Mouse (Mus musculus) c-Kit-positive CD71-positive TER-119-negative erythroid progenitor cells, embryonic 14.5 days (primary cell): ENCODE data around the gene Trappc1.

Experiments used
- DNase-seq: peaks from one replicate; pipeline ENCODE4 v3.0.0-alpha.2; 2013; ENCODE audit warnings: low read depth

Trappc1 gene

DNA sequence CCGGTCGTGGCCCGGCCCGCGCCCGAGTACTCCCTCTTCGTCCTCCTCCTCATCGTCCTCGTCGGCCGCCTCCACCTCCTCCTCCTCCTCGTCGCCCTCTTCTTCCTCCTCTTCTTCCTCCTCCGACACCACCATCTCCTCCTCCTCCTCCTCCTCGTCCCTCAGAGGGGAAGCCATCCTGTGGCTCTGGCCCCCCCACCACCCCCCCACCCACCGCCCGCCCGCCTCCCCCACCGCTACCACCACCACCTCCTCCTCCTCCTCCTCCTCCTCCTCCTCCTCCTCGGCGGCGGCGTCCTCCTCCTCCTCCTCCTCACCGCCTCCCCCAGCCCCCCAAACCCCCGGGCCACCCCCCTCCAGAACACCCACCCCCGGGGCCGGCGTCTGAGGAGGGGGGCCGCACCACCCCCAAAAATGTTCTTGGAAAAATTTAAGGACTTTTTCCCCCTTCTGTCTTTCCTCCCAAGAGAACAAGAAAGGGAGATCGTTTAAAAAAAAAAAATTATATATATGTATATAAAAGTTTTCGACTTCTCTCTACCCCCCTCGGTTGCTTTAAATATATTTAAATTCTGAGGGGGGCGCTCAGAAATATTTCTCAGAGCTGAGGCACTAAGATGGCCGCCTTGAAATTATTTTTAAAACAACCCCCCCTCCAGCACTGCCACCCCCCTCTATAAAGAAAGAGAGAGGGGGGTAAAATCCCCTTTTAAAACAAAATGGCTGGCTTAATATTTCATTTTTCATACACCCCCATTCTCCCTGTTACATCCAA is 45.6 kb downstream of the Trappc1 start, which contains the start of gene Chd3:
Gene Chd3 (minus strand): TSS at position 192 of the 775 bp plus-strand sequence.
- DNase-seq: no peak

DNA sequence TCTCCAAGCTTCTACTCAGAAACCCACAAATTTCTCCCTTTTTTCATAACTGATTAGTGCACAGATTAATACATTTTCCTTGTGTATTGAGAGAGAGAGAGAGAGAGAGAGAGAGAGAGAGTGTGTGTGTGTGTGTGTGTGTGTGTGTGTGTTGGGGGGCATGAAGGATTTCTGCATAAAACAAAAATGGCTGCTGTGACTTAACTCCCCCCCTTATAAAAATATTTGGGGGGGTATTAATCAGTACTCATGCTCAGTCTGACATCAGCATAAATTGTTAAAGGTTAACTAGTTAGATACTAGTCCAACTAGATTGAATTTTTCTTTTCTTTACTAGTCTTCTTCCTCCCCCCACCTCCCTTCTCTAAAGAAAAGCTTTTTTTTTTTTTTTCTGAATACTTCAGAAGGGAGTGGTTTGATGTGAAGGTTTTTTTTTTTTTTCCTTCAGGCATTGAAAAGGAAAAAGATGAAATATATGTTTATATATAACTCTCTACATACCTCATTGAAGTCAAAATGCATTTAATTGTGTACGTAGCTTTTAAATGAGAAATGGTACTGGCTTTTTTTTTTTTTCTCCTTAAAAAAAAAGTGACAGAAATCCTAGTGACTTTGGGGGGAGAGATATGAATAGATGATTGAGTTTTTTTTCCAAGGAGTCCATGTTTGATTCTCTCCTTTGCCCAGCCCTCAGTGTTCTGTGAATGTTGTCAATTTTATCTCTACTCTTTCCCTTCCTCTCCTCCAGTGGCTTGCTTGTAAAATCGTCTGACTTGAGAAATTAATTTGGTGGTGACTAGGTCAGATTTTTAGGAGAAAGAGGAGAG is 46.4 kb downstream of the Trappc1 start:
- no peak for DNase-seq

DNA sequence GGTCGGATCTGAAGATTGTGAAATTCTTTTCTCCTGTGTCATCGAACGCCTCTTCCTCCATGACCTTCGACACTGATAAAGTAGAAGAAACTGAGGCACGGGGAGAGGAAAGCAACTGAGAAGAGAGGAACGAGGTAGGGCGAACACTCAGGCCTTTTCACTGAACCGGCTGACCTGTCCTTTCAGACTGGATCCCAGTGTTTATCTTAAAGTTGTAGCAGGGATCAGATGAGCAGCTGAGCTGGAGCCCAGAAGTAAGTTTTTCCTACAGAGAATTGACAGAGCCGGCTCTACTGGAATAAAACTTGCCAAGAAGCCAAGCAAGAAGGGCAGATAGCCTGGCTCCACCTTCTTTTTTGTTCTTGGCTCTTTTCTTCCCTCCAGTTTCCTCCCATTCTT is 47.0 kb downstream of the Trappc1 start:
- DNase-seq: no peak

DNA sequence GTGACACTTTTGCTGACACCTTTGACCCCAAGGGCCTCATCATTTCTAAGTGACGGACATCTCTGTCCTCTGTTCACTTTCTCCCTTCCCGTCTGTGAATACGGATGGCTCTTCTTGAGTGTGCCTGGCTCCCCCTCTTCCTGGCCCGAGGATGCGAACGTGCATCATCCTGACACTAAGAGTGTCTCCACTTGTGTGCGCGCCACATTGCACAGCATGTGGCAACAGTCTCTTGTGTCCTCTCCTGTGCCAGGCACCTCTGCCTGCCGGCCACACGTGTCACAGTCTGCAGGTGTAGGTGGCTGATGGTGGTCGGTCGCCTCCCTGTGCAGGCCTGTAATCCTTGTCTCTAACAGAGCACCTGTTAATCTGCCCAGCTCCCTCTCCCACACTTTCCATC is 47.8 kb downstream of the Trappc1 start:
- DNase-seq: no peak

DNA sequence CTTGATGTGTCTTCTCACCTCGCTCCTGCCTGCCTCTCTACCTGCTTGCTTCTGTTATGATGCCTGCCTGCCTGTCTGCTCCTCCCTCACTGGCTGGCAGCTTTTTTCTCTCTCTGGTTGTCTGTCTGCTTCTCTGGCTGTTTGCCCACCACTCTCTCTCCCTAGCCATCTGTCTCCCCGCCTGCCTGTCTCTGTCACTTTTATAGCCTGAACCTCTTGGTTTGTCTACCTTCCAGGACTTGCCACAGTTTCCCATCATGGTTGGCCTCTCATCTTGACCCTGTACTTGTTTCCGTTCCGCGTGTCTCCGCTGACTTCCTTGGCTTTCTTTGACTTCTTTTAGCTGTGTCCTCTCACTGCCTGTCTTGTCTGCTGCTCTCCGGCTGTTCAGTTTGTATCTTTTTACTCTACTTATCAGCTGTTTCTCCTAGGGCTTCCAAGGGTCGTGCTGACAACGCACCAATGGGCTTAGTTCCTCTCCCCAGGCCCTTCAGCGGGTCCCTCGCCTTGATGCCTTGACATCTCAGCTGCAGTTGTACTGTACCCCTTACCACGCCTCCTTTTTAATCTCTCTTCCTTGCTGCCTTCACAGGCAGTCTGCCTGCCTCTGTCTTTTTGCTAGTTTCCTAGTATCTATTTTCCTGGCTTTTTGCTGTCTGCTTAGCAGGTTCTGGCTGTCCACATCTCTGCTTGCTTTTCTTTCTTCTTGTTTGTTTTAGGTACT is 48.4 kb downstream of the Trappc1 start:
- DNase-seq: no peak

DNA sequence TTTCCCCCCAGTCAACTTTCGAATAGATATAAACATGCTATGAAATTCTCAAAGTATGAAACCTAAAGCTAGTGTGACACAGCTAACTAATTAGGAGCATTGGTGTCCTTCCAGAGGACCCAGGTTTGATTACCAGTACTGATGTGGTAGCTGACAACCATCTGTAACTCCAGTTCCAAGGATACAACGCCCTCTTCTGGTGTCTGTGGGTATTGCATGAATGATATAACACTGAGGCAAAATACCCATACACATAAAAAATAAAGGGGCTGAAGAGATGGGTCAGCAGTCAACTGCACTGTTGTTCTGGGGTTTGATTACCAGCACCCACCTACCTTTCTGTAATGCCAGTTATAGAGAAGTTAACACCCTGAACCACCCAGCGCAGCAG is 49.0 kb downstream of the Trappc1 start:
- no peak for DNase-seq

DNA sequence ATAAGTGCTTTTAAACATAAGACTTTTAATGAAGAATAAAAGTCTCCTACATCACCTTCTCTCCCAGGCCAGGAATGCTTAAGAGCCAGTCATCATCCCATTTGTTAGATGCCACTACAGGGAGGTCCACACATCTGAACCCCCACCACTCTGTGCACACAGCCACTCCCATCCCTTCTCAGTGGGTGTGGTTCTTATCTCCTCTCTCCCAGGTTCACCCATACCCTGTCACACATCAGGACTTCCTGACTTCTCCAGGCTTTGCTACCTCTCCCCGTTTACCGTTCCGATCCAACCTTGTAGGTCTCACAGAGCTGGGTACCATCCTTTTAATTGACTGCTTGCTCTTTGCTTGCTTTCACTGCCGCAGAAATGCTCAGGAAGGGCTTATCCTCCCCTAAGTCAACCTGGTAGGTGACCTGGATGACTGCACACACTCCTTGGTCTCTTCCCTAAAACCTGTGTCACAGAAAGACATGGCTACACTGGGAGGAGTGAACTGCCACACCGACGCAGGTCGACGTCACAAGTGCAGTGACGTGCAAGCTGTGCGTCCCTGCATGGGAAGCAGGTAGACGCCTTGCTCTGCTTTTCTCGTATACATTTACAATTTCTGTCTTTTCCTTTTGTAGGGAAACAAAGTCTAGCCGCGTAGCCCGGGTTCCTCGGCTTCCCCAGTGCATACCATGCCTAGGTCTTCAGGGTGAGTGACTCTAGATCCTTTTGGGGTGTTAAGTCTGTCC is 49.6 kb downstream of the Trappc1 start:
- DNase-seq: no peak
